Mouse (Mus musculus): ENCODE data around the gene Klhl22. TPM values are rescaled to one million over a fixed set of nuclear protein-coding genes. Genes with fewer than 3 reads are reported as not detected.

Klhl22 gene
- polyA plus RNA-seq (2012; rRNA removed): 72.7 and 75.1 TPM in 2 replicates

GRCm38 (mm10) chr16:17759344-17759773, at the start of gene Klhl22:
TSS of gene Klhl22 (plus strand) at chr16:17759618.
- WGBS: under 1% methylated on average over 28 of the region's 28 CpGs
- TF ChIP-seq POLR2A (IDR thresholded peaks at IDR 0.05; ENCODE audit: control insufficient read depth, extremely low read depth, insufficient read depth, low read length, poor library complexity): peak; percentile 53; the same call in 1 of the 2 replicates
- TF ChIP-seq CTCF (IDR thresholded peaks at IDR 0.05; ENCODE audit: borderline replicate concordance, control insufficient read depth, extremely low read depth, insufficient read depth, low read length, poor library complexity): no peak
- Histone ChIP-seq H3K4me1 (replicated peaks; ENCODE audit: control insufficient read depth, insufficient read depth, low read length) (peaks cover 9% of the 10 kb centered on the region), H3K36me3 (ENCODE audit: control insufficient read depth, insufficient read depth, low read length) (no peaks in the 10 kb centered on the region), H3K27ac (ENCODE audit: control insufficient read depth, insufficient read depth, low read length) (no peak within 1 kb of the TSS), H3K4me3 (ENCODE audit: control insufficient read depth, insufficient read depth, low read length) (peak within 1 kb of the TSS; percentile 59), H3K27me3 (ENCODE audit: control insufficient read depth, insufficient read depth, low read length) (no peaks in the 10 kb centered on the region)
- DNase-seq: peak; percentile 97

- WGBS: 92% methylated on average over 1 of the region's 1 CpGs
- no peaks in the 10 kb centered on the region for H3K36me3 ChIP-seq (ENCODE audit: control insufficient read depth, insufficient read depth, low read length)
- no peaks in the 10 kb centered on the region for H3K27me3 ChIP-seq (ENCODE audit: control insufficient read depth, insufficient read depth, low read length)
- H3K27ac ChIP-seq (ENCODE audit: control insufficient read depth, insufficient read depth, low read length): no peak overlapping the region; the same call in 1 of the 2 replicates
- no peak for DNase-seq
- TF ChIP-seq CTCF (IDR thresholded peaks at IDR 0.05; ENCODE audit: borderline replicate concordance, control insufficient read depth, extremely low read depth, insufficient read depth, low read length, poor library complexity) (no peak), POLR2A (IDR thresholded peaks at IDR 0.05; ENCODE audit: control insufficient read depth, extremely low read depth, insufficient read depth, low read length, poor library complexity) (no peak)
- no peak overlapping the region for H3K4me3 ChIP-seq (ENCODE audit: control insufficient read depth, insufficient read depth, low read length)
- H3K4me1 ChIP-seq (replicated peaks; ENCODE audit: control insufficient read depth, insufficient read depth, low read length): peaks cover 19% of the 10 kb centered on the region
These were observed 41.6 kb upstream of the Klhl22 start for GRCm38 (mm10) chr16:17717791-17718190.

GRCm38 (mm10) chr16:17721114-17721808, 38.2 kb upstream of the Klhl22 start:
- 61% methylated on average over 9 of the region's 9 CpGs for WGBS
- TF ChIP-seq POLR2A (IDR thresholded peaks at IDR 0.05; ENCODE audit: control insufficient read depth, extremely low read depth, insufficient read depth, low read length, poor library complexity): no peak
- H3K4me1 ChIP-seq (replicated peaks; ENCODE audit: control insufficient read depth, insufficient read depth, low read length): peaks cover 12% of the 10 kb centered on the region
- no peak for DNase-seq
- H3K27ac ChIP-seq (ENCODE audit: control insufficient read depth, insufficient read depth, low read length): no peak overlapping the region
- H3K36me3 ChIP-seq (ENCODE audit: control insufficient read depth, insufficient read depth, low read length): no peaks in the 10 kb centered on the region
- H3K4me3 ChIP-seq (ENCODE audit: control insufficient read depth, insufficient read depth, low read length): no peak overlapping the region
- H3K27me3 ChIP-seq (ENCODE audit: control insufficient read depth, insufficient read depth, low read length): no peaks in the 10 kb centered on the region

GRCm38 (mm10) chr16:17721822-17722460, 37.5 kb upstream of the Klhl22 start:
- Histone ChIP-seq H3K4me1 (replicated peaks; ENCODE audit: control insufficient read depth, insufficient read depth, low read length) (peaks cover 12% of the 10 kb centered on the region), H3K36me3 (ENCODE audit: control insufficient read depth, insufficient read depth, low read length) (no peaks in the 10 kb centered on the region), H3K27me3 (ENCODE audit: control insufficient read depth, insufficient read depth, low read length) (no peaks in the 10 kb centered on the region), H3K27ac (ENCODE audit: control insufficient read depth, insufficient read depth, low read length) (no peak overlapping the region), H3K4me3 (ENCODE audit: control insufficient read depth, insufficient read depth, low read length) (peak overlapping the region; percentile 66)
- 2% methylated on average over 10 of the region's 10 CpGs for WGBS
- no peak for DNase-seq
- no peak for TF ChIP-seq POLR2A (IDR thresholded peaks at IDR 0.05; ENCODE audit: control insufficient read depth, extremely low read depth, insufficient read depth, low read length, poor library complexity)
- no peak for TF ChIP-seq CTCF (IDR thresholded peaks at IDR 0.05; ENCODE audit: borderline replicate concordance, control insufficient read depth, extremely low read depth, insufficient read depth, low read length, poor library complexity)

- H3K27ac ChIP-seq (ENCODE audit: control insufficient read depth, insufficient read depth, low read length): peak overlapping the region; percentile 1; the same call in 1 of the 2 replicates
- H3K4me3 ChIP-seq (ENCODE audit: control insufficient read depth, insufficient read depth, low read length): peak overlapping the region; percentile 66
- 1% methylated on average over 44 of the region's 44 CpGs for WGBS
- peak; percentile 89 for DNase-seq
- H3K27me3 ChIP-seq (ENCODE audit: control insufficient read depth, insufficient read depth, low read length): no peaks in the 10 kb centered on the region
- H3K36me3 ChIP-seq (ENCODE audit: control insufficient read depth, insufficient read depth, low read length): no peaks in the 10 kb centered on the region
- peaks cover 10% of the 10 kb centered on the region for H3K4me1 ChIP-seq (replicated peaks; ENCODE audit: control insufficient read depth, insufficient read depth, low read length)
- TF ChIP-seq CTCF (IDR thresholded peaks at IDR 0.05; ENCODE audit: borderline replicate concordance, control insufficient read depth, extremely low read depth, insufficient read depth, low read length, poor library complexity) (peak; percentile 58; the same call in 1 of the 2 replicates), POLR2A (IDR thresholded peaks at IDR 0.05; ENCODE audit: control insufficient read depth, extremely low read depth, insufficient read depth, low read length, poor library complexity) (peak; percentile 84)
These were observed 36.7 kb upstream of the Klhl22 start for GRCm38 (mm10) chr16:17722461-17723324.

GRCm38 (mm10) chr16:17723325-17723626, 36.1 kb upstream of the Klhl22 start:
- peaks cover 10% of the 10 kb centered on the region for H3K4me1 ChIP-seq (replicated peaks; ENCODE audit: control insufficient read depth, insufficient read depth, low read length)
- WGBS: 80% methylated on average over 1 of the region's 1 CpGs

More at GRCm38 (mm10) chr16:17723325-17723626, 36.1 kb upstream of the Klhl22 start:
- no peak for DNase-seq
- Histone ChIP-seq H3K4me3 (ENCODE audit: control insufficient read depth, insufficient read depth, low read length) (no peak overlapping the region), H3K27ac (ENCODE audit: control insufficient read depth, insufficient read depth, low read length) (no peak overlapping the region), H3K27me3 (ENCODE audit: control insufficient read depth, insufficient read depth, low read length) (no peaks in the 10 kb centered on the region), H3K36me3 (ENCODE audit: control insufficient read depth, insufficient read depth, low read length) (no peaks in the 10 kb centered on the region)
- TF ChIP-seq CTCF (IDR thresholded peaks at IDR 0.05; ENCODE audit: borderline replicate concordance, control insufficient read depth, extremely low read depth, insufficient read depth, low read length, poor library complexity): no peak
- no peak for TF ChIP-seq POLR2A (IDR thresholded peaks at IDR 0.05; ENCODE audit: control insufficient read depth, extremely low read depth, insufficient read depth, low read length, poor library complexity)

Data from thymus, adult 2 months (tissue).